Mouse (Mus musculus): Measurements from ENCODE around the gene Hoxa7. TPM values are rescaled to one million over a fixed set of nuclear protein-coding genes. Genes with fewer than 3 reads are reported as not detected.

The Hoxa7 gene
- total and polyA plus RNA-seq, 3 experiments: 0.17 TPM; not detected in 2

GRCm38 (mm10) chr6:52209685-52210046 is 12.0 kb downstream of the Hoxa7 start:
- DNase-seq (ENCODE audit: low read depth, low spot score): no peak
- H3K27me3 ChIP-seq (ENCODE audit: control insufficient read depth in 1 of 2, insufficient read depth in 2 of 2, low read length in 2 of 2): no peaks in the 10 kb centered on the region
- no peaks in the 10 kb centered on the region for H3K36me3 ChIP-seq (ENCODE audit: control insufficient read depth in 1 of 2, insufficient read depth in 2 of 2, low read length in 2 of 2)

DNA sequence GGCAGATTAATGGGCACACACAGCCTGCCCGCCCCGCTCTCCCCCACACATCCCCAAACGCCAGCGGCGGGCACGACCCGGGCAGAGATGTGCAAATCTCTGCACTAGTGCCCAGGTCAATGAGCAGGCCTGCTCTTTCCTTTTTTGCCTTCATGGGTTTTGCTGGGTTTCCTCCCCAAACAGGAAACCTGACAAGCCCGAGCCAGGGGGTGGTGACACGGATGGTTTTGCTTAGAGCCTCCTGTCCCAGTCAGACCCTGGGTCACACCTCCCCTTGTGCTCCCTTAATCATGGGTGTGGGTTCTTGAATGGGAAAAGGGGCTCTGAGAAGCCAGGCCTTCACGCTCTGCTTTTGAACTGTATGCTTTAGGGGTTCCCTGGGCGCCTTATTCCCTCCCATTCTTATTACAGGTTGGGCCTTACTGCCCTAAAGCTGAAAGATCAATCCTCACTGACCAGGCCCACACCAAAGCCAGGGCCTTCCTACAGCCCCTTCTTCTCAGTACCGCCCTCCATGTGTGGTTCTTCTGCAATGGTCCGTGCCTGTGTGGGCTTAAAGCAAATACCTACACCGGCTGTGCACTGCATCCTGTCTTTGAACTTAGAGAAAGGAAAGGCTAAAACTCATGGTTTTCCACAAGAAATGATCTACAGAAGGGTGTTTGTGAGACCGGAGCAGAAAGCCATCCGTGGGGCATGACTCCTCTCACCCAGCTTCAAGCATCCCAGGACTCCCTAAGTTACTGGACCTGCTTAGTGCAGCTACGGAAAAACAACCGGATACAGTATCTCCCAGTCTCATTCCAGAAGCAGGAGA is 12.6 kb downstream of the Hoxa7 start:
- H3K4me3 ChIP-seq (ENCODE audit: control insufficient read depth in 1 of 2, insufficient read depth in 1 of 2, low read depth in 2 of 2, low read length in 2 of 2): no peak overlapping the region
- TF ChIP-seq GATA1 (IDR thresholded peaks at IDR 0.05; ENCODE audit: low read depth, low read length): no peak

More at GRCm38 (mm10) chr6:52209685-52210046, 12.0 kb downstream of the Hoxa7 start:
- H3K9me3 ChIP-seq (replicated peaks; ENCODE audit: insufficient read depth, low read length): no peaks in the 10 kb centered on the region
- H3K4me3 ChIP-seq (ENCODE audit: control insufficient read depth in 1 of 2, insufficient read depth in 1 of 2, low read depth in 2 of 2, low read length in 2 of 2): no peak overlapping the region
- no peak overlapping the region for H3K27ac ChIP-seq (ENCODE audit: control insufficient read depth, low read depth, low read length)
- no peaks in the 10 kb centered on the region for H3K79me2 ChIP-seq (ENCODE audit: control insufficient read depth, insufficient read depth, low read length, poor library complexity)
- no peaks in the 10 kb centered on the region for H3K4me1 ChIP-seq (ENCODE audit: control insufficient read depth in 1 of 2, insufficient read depth in 2 of 2, low read length in 2 of 2)
- TF ChIP-seq ELF1 (IDR thresholded peaks at IDR 0.05; ENCODE audit: low read depth, low read length): no peak
- no peak for TF ChIP-seq NELFE (IDR thresholded peaks at IDR 0.05; ENCODE audit: low read depth, low read length)
- TF ChIP-seq CTCF (IDR thresholded peaks at IDR 0.05 in 2 of 3, conservative IDR thresholded peaks at IDR 0.05 in 1 of 3; ENCODE audit: control insufficient read depth in 1 of 3, insufficient read depth in 1 of 3, low read depth in 2 of 3, low read length in 3 of 3, poor library complexity in 1 of 3, severe bottlenecking in 1 of 3): no peak
- no peak for TF ChIP-seq GATA1 (IDR thresholded peaks at IDR 0.05; ENCODE audit: low read depth, low read length)
- no peak for TF ChIP-seq TCF12 (IDR thresholded peaks at IDR 0.05; ENCODE audit: low read depth, low read length)
- no peak for TF ChIP-seq MYB (IDR thresholded peaks at IDR 0.05; ENCODE audit: low read depth, low read length)
- no peak for TF ChIP-seq CHD2 (IDR thresholded peaks at IDR 0.05; ENCODE audit: low read length)
- no peak for TF ChIP-seq MEF2A (IDR thresholded peaks at IDR 0.05; ENCODE audit: extremely low read depth, insufficient replicate concordance, low read depth, low read length, poor library complexity, severe bottlenecking)
- TF ChIP-seq ETS1 (IDR thresholded peaks at IDR 0.05; ENCODE audit: low read depth, low read length): no peak
- no peak for TF ChIP-seq MYC (IDR thresholded peaks at IDR 0.05; ENCODE audit: low read depth, low read length)
- no peak for TF ChIP-seq TBP (IDR thresholded peaks at IDR 0.05; ENCODE audit: low read depth, low read length)
- no peak for TF ChIP-seq RAD21 (IDR thresholded peaks at IDR 0.05; ENCODE audit: low read depth, low read length)
- H3K9ac ChIP-seq (ENCODE audit: control insufficient read depth, low read depth, low read length, poor library complexity, severe bottlenecking): no peak overlapping the region

More for the DNA sequence above, 12.6 kb downstream of the Hoxa7 start:
- no peaks in the 10 kb centered on the region for H3K36me3 ChIP-seq (ENCODE audit: control insufficient read depth in 1 of 2, insufficient read depth in 2 of 2, low read length in 2 of 2)
- no peaks in the 10 kb centered on the region for H3K27me3 ChIP-seq (ENCODE audit: control insufficient read depth in 1 of 2, insufficient read depth in 2 of 2, low read length in 2 of 2)
- H3K9ac ChIP-seq (ENCODE audit: control insufficient read depth, low read depth, low read length, poor library complexity, severe bottlenecking): no peak overlapping the region
- no peak overlapping the region for H3K27ac ChIP-seq (ENCODE audit: control insufficient read depth, low read depth, low read length)
- DNase-seq (ENCODE audit: low read depth, low spot score): no peak
- H3K4me1 ChIP-seq (ENCODE audit: control insufficient read depth in 1 of 2, insufficient read depth in 2 of 2, low read length in 2 of 2): no peaks in the 10 kb centered on the region
- no peaks in the 10 kb centered on the region for H3K9me3 ChIP-seq (replicated peaks; ENCODE audit: insufficient read depth, low read length)
- no peaks in the 10 kb centered on the region for H3K79me2 ChIP-seq (ENCODE audit: control insufficient read depth, insufficient read depth, low read length, poor library complexity)
